ENCODE assay signal across 8 mouse cellular contexts in the genomic region with DNA sequence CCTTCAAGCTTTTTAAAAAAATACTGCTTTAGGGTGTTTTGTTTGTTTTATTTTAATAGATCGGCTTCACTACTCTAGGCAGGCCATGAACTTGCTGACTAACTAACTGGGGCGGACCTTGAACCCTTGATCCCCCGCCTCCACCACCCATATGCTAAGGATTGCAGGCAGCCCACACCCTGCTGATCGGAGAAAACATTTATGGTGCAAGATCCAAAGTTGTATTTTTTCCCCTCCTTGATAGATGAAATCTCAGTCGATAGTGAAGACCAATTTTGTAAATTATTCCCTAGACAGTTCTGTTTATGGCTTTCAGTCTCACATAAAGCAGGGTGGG. TPM values are rescaled to one million over a fixed set of nuclear protein-coding genes. Genes with fewer than 3 reads are reported as not detected.
A peak's percentile ranks its signal among the peaks of the same experiment; 100 is the strongest.
DNase-seq lines count a peak whose midpoint lies in the region; ATAC-seq and TF ChIP-seq lines count a peak whose summit lies in the region.

No protein-coding gene starts in this region.

- TF ChIP-seq CTCF in lung, adult 2 months (IDR thresholded peaks at IDR 0.05; ENCODE audit: insufficient read depth, low read length): no peak
- TF ChIP-seq CTCF in bone marrow macrophage, adult 2 months (IDR thresholded peaks at IDR 0.05; ENCODE audit: low read depth, low read length): no peak

- H3K4me1 ChIP-seq in lung, adult 2 months (ENCODE audit: control insufficient read depth, insufficient read depth, low read length): peaks cover 7% of the 10 kb centered on the region
- H3K4me1 ChIP-seq in bone marrow macrophage, adult 2 months (ENCODE audit: control insufficient read depth, insufficient read depth, low read length): peaks cover 17% of the 10 kb centered on the region
- H3K4me1 ChIP-seq in hindbrain, embryonic 11.5 days (replicated peaks; ENCODE audit: control insufficient read depth, insufficient read depth, low read length): 0 out of 2 replicates have a peak, but pooled peaks cover 2% of the 10 kb centered on the region
- H3K4me1 ChIP-seq in neural tube, embryonic 14.5 days (ENCODE audit: control insufficient read depth, insufficient read depth, low read length): peaks cover 23% of the 10 kb centered on the region

- 2% methylated on average over 5 of the region's 5 CpGs for WGBS in lung, adult 2 months
- WGBS in hindbrain, embryonic 11.5 days: 3% methylated on average over 5 of the region's 5 CpGs
- WGBS in neural tube, embryonic 14.5 days: 1% methylated on average over 5 of the region's 5 CpGs

- peak overlapping the region; percentile 54 for H3K4me2 ChIP-seq in hindbrain, embryonic 11.5 days (replicated peaks; ENCODE audit: low read depth, low read length)
- peak overlapping the region; percentile 60 for H3K4me2 ChIP-seq in neural tube, embryonic 14.5 days (ENCODE audit: low read depth, low read length)

- no peaks in the 10 kb centered on the region for H3K27me3 ChIP-seq in hindbrain, embryonic 11.5 days (ENCODE audit: control insufficient read depth, insufficient read depth, low read length)
- H3K27me3 ChIP-seq in neural tube, embryonic 14.5 days (ENCODE audit: control insufficient read depth, insufficient read depth, low read length): no peaks in the 10 kb centered on the region

- no peak for DNase-seq in lung, adult 2 months
- DNase-seq in lung, postnatal 14 days: no peak
- no peak for DNase-seq in hindbrain, embryonic 11.5 days (ENCODE audit: low spot score)
- peak; percentile 72 for DNase-seq in liver
- no peak for DNase-seq in thymus, postnatal 10 days (ENCODE audit: low spot score in 2 of 2)
- no peak for DNase-seq in thymus, postnatal 36 days

- peak overlapping the region; percentile 82 for H3K4me3 ChIP-seq in lung, adult 2 months (replicated peaks; ENCODE audit: extremely low read depth, low read depth, low read length)
- peak overlapping the region; percentile 65 for H3K4me3 ChIP-seq in bone marrow macrophage, adult 2 months (ENCODE audit: insufficient read depth, low read length)
- peak overlapping the region; percentile 95 for H3K4me3 ChIP-seq in hindbrain, embryonic 11.5 days (ENCODE audit: low read depth, low read length)
- H3K4me3 ChIP-seq in neural tube, embryonic 14.5 days (ENCODE audit: low read depth, low read length): peak overlapping the region; percentile 83

- no peaks in the 10 kb centered on the region for H3K9me3 ChIP-seq in hindbrain, embryonic 11.5 days (ENCODE audit: control insufficient read depth, low read length)
- no peaks in the 10 kb centered on the region for H3K9me3 ChIP-seq in neural tube, embryonic 14.5 days (ENCODE audit: control insufficient read depth, low read length)

- 0 out of 2 replicates have a peak, but pooled peaks have one; percentile 36 for ATAC-seq in hindbrain, embryonic 11.5 days (ENCODE audit: low FRiP score)
- ATAC-seq in neural tube, embryonic 14.5 days (ENCODE audit: low read depth): no peak; the same call in 1 of the 2 replicates

- H3K36me3 ChIP-seq in hindbrain, embryonic 11.5 days (ENCODE audit: control insufficient read depth, insufficient read depth, low read length): peaks cover 10% of the 10 kb centered on the region
- peaks cover 16% of the 10 kb centered on the region for H3K36me3 ChIP-seq in neural tube, embryonic 14.5 days (ENCODE audit: control insufficient read depth, insufficient read depth, low read length)

- peak overlapping the region; percentile 84 for H3K27ac ChIP-seq in bone marrow macrophage, adult 2 months (ENCODE audit: insufficient read depth, low read depth, low read length)
- peak overlapping the region; percentile 93; the same call in 1 of the 2 replicates for H3K27ac ChIP-seq in hindbrain, embryonic 11.5 days (ENCODE audit: low read depth, low read length)
- H3K27ac ChIP-seq in neural tube, embryonic 14.5 days (ENCODE audit: low read depth, low read length): peak overlapping the region; percentile 89

- H3K9ac ChIP-seq in hindbrain, embryonic 11.5 days (ENCODE audit: low read depth, low read length): peak overlapping the region; percentile 98
- peak overlapping the region; percentile 99 for H3K9ac ChIP-seq in neural tube, embryonic 14.5 days (replicated peaks; ENCODE audit: low read depth, low read length)

- TF ChIP-seq POLR2A in lung, adult 2 months (IDR thresholded peaks at IDR 0.05; ENCODE audit: borderline replicate concordance, extremely low read depth, low read depth, low read length): no peak
- no peak for TF ChIP-seq POLR2A in bone marrow macrophage, adult 2 months (IDR thresholded peaks at IDR 0.05; ENCODE audit: borderline replicate concordance, low read depth, low read length)

RNA-seq across cellular contexts. Expression of gene Hint1, which starts 0.8 kb away (rescaled TPM):
- polyA plus RNA-seq in lung, adult 2 months (2012; rRNA removed): 251 and 265 TPM in 2 replicates
- polyA plus RNA-seq in bone marrow macrophage, adult 2 months (2012; ENCODE audit: insufficient read depth, insufficient read length, missing spikeins): 324 and 359 TPM in 2 replicates
- 654 and 669 TPM in 2 replicates for polyA plus RNA-seq in hindbrain, embryonic 11.5 days (2014; fragmentation: Nextera tagmentation; extraction: Ambion mirVana)
- polyA plus RNA-seq in neural tube, embryonic 14.5 days (2014; fragmentation: Nextera tagmentation; extraction: Ambion mirVana): 831 and 868 TPM in 2 replicates

RNA-seq across cellular contexts. Expression of gene Lyrm7, which starts 6.3 kb away (rescaled TPM):
- 0.38 and 0.40 TPM in 2 replicates for polyA plus RNA-seq in lung, adult 2 months (2012; rRNA removed)
- polyA plus RNA-seq in bone marrow macrophage, adult 2 months (2012; ENCODE audit: insufficient read depth, insufficient read length, missing spikeins): 0.67 and 1.7 TPM in 2 replicates
- polyA plus RNA-seq in hindbrain, embryonic 11.5 days (2014; fragmentation: Nextera tagmentation; extraction: Ambion mirVana): 9.7 and 11.2 TPM in 2 replicates
- polyA plus RNA-seq in neural tube, embryonic 14.5 days (2014; fragmentation: Nextera tagmentation; extraction: Ambion mirVana): 12.1 and 16.5 TPM in 2 replicates

RNA-seq across cellular contexts. Expression of gene Gpx3, which starts 35.2 kb away (rescaled TPM):
- polyA plus RNA-seq in lung, adult 2 months (2012; rRNA removed): 693 and 908 TPM in 2 replicates
- 10.8 and 13.8 TPM in 2 replicates for polyA plus RNA-seq in bone marrow macrophage, adult 2 months (2012; ENCODE audit: insufficient read depth, insufficient read length, missing spikeins)
- 91.4 and 114 TPM in 2 replicates for polyA plus RNA-seq in hindbrain, embryonic 11.5 days (2014; fragmentation: Nextera tagmentation; extraction: Ambion mirVana)
- polyA plus RNA-seq in neural tube, embryonic 14.5 days (2014; fragmentation: Nextera tagmentation; extraction: Ambion mirVana): 67.9 and 69.9 TPM in 2 replicates
